Mouse (Mus musculus): ENCODE results near the gene Iqcf6.

DNA sequence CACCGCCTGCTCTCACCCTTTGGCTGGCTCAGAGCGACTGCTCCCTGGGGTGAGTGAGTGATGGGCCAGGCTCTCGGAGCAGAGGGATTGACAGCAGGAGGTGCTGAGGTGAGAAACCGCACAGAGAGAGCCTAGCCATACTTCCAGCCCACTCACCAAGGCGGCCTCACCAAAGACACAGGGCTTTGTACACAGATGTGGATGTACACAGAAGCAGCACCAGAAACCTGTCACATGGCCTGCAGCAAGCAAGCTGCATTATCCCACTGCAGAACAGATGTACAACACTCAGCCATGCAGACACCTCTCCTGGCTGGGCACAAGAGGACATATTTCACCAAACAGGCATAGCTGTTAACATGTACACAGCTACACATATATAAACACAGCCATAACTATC is 31.2 kb downstream of the Iqcf6 start:
- no peak for TF ChIP-seq CTCF (conservative IDR thresholded peaks at IDR 0.05; ENCODE audit: low read length)
- TF ChIP-seq POU5F1 (IDR thresholded peaks at IDR 0.05; ENCODE audit: borderline replicate concordance, low read length): no peak
- TF ChIP-seq NANOG (IDR thresholded peaks at IDR 0.05; ENCODE audit: borderline replicate concordance, low read length): no peak

Data from E14TG2a.4 (cell line).